In the genomic region with DNA sequence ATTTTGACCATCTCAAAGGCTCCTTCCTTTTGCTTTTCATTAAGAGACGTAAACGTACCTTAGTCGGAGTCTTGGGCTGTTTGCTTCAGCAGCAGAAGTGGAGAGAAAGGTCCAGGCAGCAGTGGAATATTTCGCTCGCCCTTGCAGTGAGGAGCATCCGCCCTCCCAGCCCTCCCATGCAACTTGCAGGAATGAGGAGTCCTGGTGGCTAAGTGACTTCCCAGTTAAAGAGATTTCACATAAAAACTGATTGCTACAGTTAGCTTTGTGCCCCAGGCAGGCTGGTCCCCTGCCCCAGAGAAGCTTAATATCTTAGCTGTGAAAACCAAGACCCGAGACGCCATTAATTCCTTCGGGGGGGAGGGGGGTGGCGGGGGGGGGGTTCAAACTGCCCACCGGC, we compare ENCODE assay signal across 21 mouse cellular contexts.
"Had no signal": no experiment of that assay in that cellular context is flagged by ENCODE, and none has a peak within 500 bp of the region (broad histone marks: within the 10 kb centered on the region; RNA-seq: fewer than 3 reads in every experiment).

No protein-coding gene starts in this region.

- H3K27me3 ChIP-seq: heart, embryonic 15.5 days; hindbrain, embryonic 13.5 days; hindbrain, embryonic 15.5 days; limb, embryonic 15.5 days; liver, embryonic 12.5 days had no signal

- H3K9me3 ChIP-seq: heart, embryonic 13.5 days; heart, embryonic 15.5 days; hindbrain, embryonic 13.5 days; hindbrain, embryonic 15.5 days; limb, embryonic 15.5 days; liver, embryonic 12.5 days had no signal

- H3K4me1 ChIP-seq: hindbrain, embryonic 15.5 days; liver, embryonic 12.5 days had no signal

- ATAC-seq: hindbrain, postnatal 0 days; intestine, embryonic 16.5 days; liver, embryonic 12.5 days had no signal

- DNase-seq: gastrocnemius, postnatal 10 days; gastrocnemius, postnatal 36 days; heart, postnatal 14 days; kidney, adult 18-20 months; kidney, adult 8-10 months; kidney, postnatal 14 days; kidney, postnatal 36 days; layer of hippocampus, adult 9-11 months; layer of hippocampus, postnatal 36 days; left cerebral cortex, postnatal 4 days had no signal

- H3K27ac ChIP-seq: heart, embryonic 15.5 days; hindbrain, embryonic 13.5 days; hindbrain, embryonic 15.5 days; hindbrain, postnatal 0 days; liver, embryonic 12.5 days; liver, embryonic 14.5 days had no signal

- H3K36me3 ChIP-seq: heart, embryonic 13.5 days; heart, embryonic 15.5 days; hindbrain, embryonic 13.5 days; hindbrain, embryonic 15.5 days; limb, embryonic 15.5 days; liver, embryonic 12.5 days had no signal

- H3K4me2 ChIP-seq: heart, embryonic 11.5 days; heart, embryonic 13.5 days; heart, embryonic 15.5 days; hindbrain, embryonic 13.5 days; hindbrain, embryonic 15.5 days; limb, embryonic 15.5 days; liver, embryonic 12.5 days had no signal

- H3K9ac ChIP-seq: heart, embryonic 13.5 days; heart, embryonic 15.5 days; hindbrain, embryonic 13.5 days; hindbrain, embryonic 15.5 days; limb, embryonic 15.5 days; liver, embryonic 12.5 days; liver, embryonic 14.5 days had no signal

- H3K4me3 ChIP-seq: heart, adult 2 months; heart, embryonic 13.5 days; heart, embryonic 15.5 days; hindbrain, embryonic 13.5 days; hindbrain, embryonic 15.5 days; limb, embryonic 15.5 days; liver, embryonic 12.5 days had no signal
